Mouse (Mus musculus): ENCODE results near the gene Cox15. TPM values are rescaled to one million over a fixed set of nuclear protein-coding genes. Genes with fewer than 3 reads are reported as not detected.

The Cox15 gene
- polyA plus RNA-seq, 1 experiment: 2.6 TPM

DNA sequence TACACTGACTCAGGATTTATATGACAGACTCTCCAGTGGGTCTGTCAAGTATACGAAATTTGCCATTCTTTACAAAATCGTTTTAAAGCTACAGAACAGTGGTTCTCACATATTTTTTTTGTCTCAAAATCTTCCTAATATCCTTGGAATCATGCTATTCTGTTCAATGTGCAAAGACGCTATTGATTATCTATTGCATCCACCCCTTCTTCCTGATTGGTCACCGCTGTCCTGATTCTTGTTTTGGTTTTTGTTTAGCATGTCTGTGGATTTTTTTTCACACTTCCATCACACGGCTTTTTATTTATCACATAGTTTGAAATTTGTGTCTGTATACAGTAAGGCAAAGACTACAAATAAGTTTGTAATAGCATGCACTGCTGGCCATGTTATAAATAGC, 13.7 kb upstream of the Cox15 start:
- no peaks in the 10 kb centered on the region for H3K9me3 ChIP-seq
- H3K36me3 ChIP-seq (replicated peaks; ENCODE audit: low read length): peaks cover 43% of the 10 kb centered on the region
- TF ChIP-seq FLI1 (IDR thresholded peaks at IDR 0.05; ENCODE audit: low read length): no peak
- TF ChIP-seq GATA1 (IDR thresholded peaks at IDR 0.05; ENCODE audit: borderline replicate concordance, low read length): no peak
- H3K27me3 ChIP-seq (replicated peaks): no peaks in the 10 kb centered on the region
- H3K4me3 ChIP-seq (replicated peaks): no peak overlapping the region
- H3K4me1 ChIP-seq: peaks cover 8% of the 10 kb centered on the region

- no peak for TF ChIP-seq GATA1 (IDR thresholded peaks at IDR 0.05; ENCODE audit: borderline replicate concordance, low read length)
- TF ChIP-seq FLI1 (IDR thresholded peaks at IDR 0.05; ENCODE audit: low read length): no peak
- H3K36me3 ChIP-seq (replicated peaks; ENCODE audit: low read length): peaks cover 40% of the 10 kb centered on the region
- no peaks in the 10 kb centered on the region for H3K27me3 ChIP-seq (replicated peaks)
- H3K4me1 ChIP-seq: peaks cover 4% of the 10 kb centered on the region; the same call in 1 of the 2 replicates
- H3K4me3 ChIP-seq (replicated peaks): no peak overlapping the region
- no peaks in the 10 kb centered on the region for H3K9me3 ChIP-seq
Observed at GRCm38 (mm10) chr19:43762410-43762809, 9.6 kb upstream of the Cox15 start.

DNA sequence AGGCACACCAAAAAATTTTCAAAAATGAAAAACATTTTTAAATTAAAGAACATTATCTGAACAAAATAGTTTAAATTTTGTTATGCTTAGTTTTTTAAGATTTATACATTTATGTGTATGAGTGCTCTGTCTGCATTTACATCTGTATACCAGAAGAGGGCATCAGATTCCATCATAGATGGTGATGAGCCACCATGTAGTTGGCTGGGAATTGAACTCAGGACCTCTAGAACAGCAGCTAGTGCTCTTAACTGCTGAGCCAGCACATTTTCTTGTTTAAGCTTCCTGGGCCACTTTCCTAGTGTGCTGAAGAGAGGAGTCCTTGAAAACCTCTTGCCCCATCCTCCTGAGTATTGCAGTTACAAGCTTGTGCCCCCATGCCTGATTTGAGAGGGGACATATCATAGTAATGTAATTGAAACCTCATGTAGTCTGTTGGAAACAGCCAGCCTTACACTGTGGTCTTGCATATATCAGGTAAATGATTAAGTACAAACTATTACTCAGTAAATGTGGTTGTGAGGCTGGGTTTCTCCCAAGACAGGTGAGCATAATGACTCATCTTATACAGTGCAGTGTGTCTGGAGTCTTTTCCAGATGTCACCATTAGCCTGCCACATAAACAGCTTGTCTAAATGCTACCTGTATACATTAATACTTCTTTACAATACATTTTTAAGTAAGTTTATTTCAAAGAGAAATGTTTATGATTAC, 8.9 kb upstream of the Cox15 start:
- no peaks in the 10 kb centered on the region for H3K27me3 ChIP-seq (replicated peaks)
- TF ChIP-seq FLI1 (IDR thresholded peaks at IDR 0.05; ENCODE audit: low read length) (no peak), GATA1 (IDR thresholded peaks at IDR 0.05; ENCODE audit: borderline replicate concordance, low read length) (no peak)
- peaks cover 4% of the 10 kb centered on the region for H3K4me1 ChIP-seq
- H3K4me3 ChIP-seq (replicated peaks): no peak overlapping the region
- H3K9me3 ChIP-seq: no peaks in the 10 kb centered on the region
- peaks cover 38% of the 10 kb centered on the region for H3K36me3 ChIP-seq (replicated peaks; ENCODE audit: low read length)

DNA sequence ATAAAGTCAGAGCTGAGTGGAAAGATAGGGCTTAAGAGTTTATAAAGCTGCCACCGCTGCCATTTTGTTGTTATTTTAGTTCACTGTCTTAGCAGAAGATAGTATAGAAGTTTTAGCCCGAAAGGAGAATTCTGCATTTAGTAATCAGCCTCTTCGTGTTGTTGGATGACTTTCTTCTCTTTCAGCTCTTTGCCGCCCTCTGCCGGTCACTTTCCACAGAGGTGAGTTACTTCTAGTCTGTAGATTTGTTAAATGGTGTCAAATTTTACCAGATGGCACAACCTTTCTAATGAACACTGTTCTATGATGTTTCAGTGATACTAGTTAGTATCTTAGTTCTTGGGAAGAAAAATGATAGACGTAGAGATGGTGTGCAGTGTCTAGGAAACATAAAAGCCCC, 7.7 kb upstream of the Cox15 start:
- Histone ChIP-seq H3K36me3 (replicated peaks; ENCODE audit: low read length) (peaks cover 38% of the 10 kb centered on the region), H3K4me1 (peaks cover 7% of the 10 kb centered on the region), H3K4me3 (replicated peaks) (no peak overlapping the region), H3K9me3 (no peaks in the 10 kb centered on the region), H3K27me3 (replicated peaks) (no peaks in the 10 kb centered on the region)
- TF ChIP-seq FLI1 (IDR thresholded peaks at IDR 0.05; ENCODE audit: low read length) (no peak), GATA1 (IDR thresholded peaks at IDR 0.05; ENCODE audit: borderline replicate concordance, low read length) (no peak)

GRCm38 (mm10) chr19:43754872-43755271, 2.1 kb upstream of the Cox15 start:
- peaks cover 33% of the 10 kb centered on the region for H3K36me3 ChIP-seq (replicated peaks; ENCODE audit: low read length)
- H3K9me3 ChIP-seq: no peaks in the 10 kb centered on the region
- TF ChIP-seq GATA1 (IDR thresholded peaks at IDR 0.05; ENCODE audit: borderline replicate concordance, low read length) (no peak), FLI1 (IDR thresholded peaks at IDR 0.05; ENCODE audit: low read length) (no peak)
- no peaks in the 10 kb centered on the region for H3K27me3 ChIP-seq (replicated peaks)
- H3K4me3 ChIP-seq (replicated peaks): no peak overlapping the region
- peaks cover 45% of the 10 kb centered on the region for H3K4me1 ChIP-seq

DNA sequence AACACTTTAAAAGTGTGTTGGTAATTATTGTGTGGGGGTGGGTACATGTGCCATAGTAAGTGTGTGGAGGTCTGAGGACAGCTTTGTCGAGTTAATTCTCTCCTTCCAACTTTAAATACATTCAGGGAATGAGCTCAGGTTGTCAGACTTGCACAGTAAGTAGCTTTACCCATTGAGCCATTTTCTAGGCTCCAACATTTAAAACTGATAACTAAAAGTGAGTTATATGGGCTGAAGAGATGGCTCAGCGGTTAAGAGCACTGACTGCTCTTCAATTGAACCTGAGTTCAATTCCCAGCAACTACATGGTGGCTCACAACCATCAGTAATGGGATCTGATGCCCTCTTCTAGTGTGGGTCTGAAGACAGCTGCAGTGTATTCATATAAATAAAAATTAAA, 1.4 kb upstream of the Cox15 start:
- Histone ChIP-seq H3K9me3 (no peaks in the 10 kb centered on the region), H3K27me3 (replicated peaks) (no peaks in the 10 kb centered on the region), H3K36me3 (replicated peaks; ENCODE audit: low read length) (peaks cover 31% of the 10 kb centered on the region), H3K4me1 (peaks cover 47% of the 10 kb centered on the region), H3K4me3 (replicated peaks) (no peak overlapping the region)
- TF ChIP-seq FLI1 (IDR thresholded peaks at IDR 0.05; ENCODE audit: low read length) (no peak), GATA1 (IDR thresholded peaks at IDR 0.05; ENCODE audit: borderline replicate concordance, low read length) (no peak)

- H3K4me3 ChIP-seq (replicated peaks): peak overlapping the region; percentile 91
- TF ChIP-seq GATA1 (IDR thresholded peaks at IDR 0.05; ENCODE audit: borderline replicate concordance, low read length) (peak; percentile 46; the same call in 1 of the 3 replicates), FLI1 (IDR thresholded peaks at IDR 0.05; ENCODE audit: low read length) (no peak)
- H3K9me3 ChIP-seq: no peaks in the 10 kb centered on the region
- no peaks in the 10 kb centered on the region for H3K27me3 ChIP-seq (replicated peaks)
- H3K4me1 ChIP-seq: peaks cover 56% of the 10 kb centered on the region
- H3K36me3 ChIP-seq (replicated peaks; ENCODE audit: low read length): peaks cover 34% of the 10 kb centered on the region
Observed at GRCm38 (mm10) chr19:43753226-43753835, 531 bp upstream of the Cox15 start.

GRCm38 (mm10) chr19:43750008-43750407, 2.8 kb downstream of the Cox15 start:
- H3K9me3 ChIP-seq: no peaks in the 10 kb centered on the region
- peaks cover 64% of the 10 kb centered on the region for H3K36me3 ChIP-seq (replicated peaks; ENCODE audit: low read length)
- no peaks in the 10 kb centered on the region for H3K27me3 ChIP-seq (replicated peaks)
- H3K4me1 ChIP-seq: peaks cover 73% of the 10 kb centered on the region
- H3K4me3 ChIP-seq (replicated peaks): no peak overlapping the region
- TF ChIP-seq GATA1 (IDR thresholded peaks at IDR 0.05; ENCODE audit: borderline replicate concordance, low read length): no peak

- Histone ChIP-seq H3K4me3 (replicated peaks) (no peak overlapping the region), H3K9me3 (no peaks in the 10 kb centered on the region), H3K36me3 (replicated peaks; ENCODE audit: low read length) (peaks cover 84% of the 10 kb centered on the region), H3K27me3 (replicated peaks) (no peaks in the 10 kb centered on the region), H3K4me1 (peaks cover 64% of the 10 kb centered on the region)
- TF ChIP-seq FLI1 (IDR thresholded peaks at IDR 0.05; ENCODE audit: low read length) (no peak), GATA1 (IDR thresholded peaks at IDR 0.05; ENCODE audit: borderline replicate concordance, low read length) (no peak)
Observed at GRCm38 (mm10) chr19:43747877-43748276, 4.9 kb downstream of the Cox15 start.

GRCm38 (mm10) chr19:43745740-43746139, 7.1 kb downstream of the Cox15 start:
- no peak for TF ChIP-seq GATA1 (IDR thresholded peaks at IDR 0.05; ENCODE audit: borderline replicate concordance, low read length)
- TF ChIP-seq FLI1 (IDR thresholded peaks at IDR 0.05; ENCODE audit: low read length): no peak
- H3K36me3 ChIP-seq (replicated peaks; ENCODE audit: low read length): peaks cover 96% of the 10 kb centered on the region

More at GRCm38 (mm10) chr19:43745740-43746139, 7.1 kb downstream of the Cox15 start:
- Histone ChIP-seq H3K27me3 (replicated peaks) (no peaks in the 10 kb centered on the region), H3K9me3 (no peaks in the 10 kb centered on the region), H3K4me3 (replicated peaks) (no peak overlapping the region), H3K4me1 (peaks cover 53% of the 10 kb centered on the region)

All from megakaryocyte, embryonic 14.5 days (primary cell).